Comparison of ENCODE assay signal across 9 mouse cellular contexts in the genomic region with DNA sequence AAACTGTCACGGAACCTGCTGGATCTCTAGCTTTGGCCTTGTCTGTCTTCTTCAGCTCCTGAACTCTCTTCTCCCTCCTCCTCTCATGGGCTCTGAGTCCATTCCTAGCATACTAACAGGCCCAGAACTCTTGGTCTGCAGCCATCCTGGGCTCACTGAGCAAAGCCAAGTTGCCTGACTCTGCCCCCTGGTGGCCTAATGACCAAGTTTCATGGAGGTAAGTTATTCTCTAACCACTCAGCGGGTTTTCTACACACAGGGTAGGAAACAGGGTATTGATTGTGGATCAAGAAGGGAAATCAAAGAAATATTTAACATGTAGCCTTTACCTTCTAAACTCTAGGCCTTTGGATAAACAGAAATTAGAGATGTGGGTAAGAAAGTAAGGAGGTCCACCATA. TPM values are rescaled to one million over a fixed set of nuclear protein-coding genes. Genes with fewer than 3 reads are reported as not detected.
A peak's percentile ranks its signal among the peaks of the same experiment; 100 is the strongest.
DNase-seq lines count a peak whose midpoint lies in the region; ATAC-seq and TF ChIP-seq lines count a peak whose summit lies in the region.
"Had no signal": no experiment of that assay in that cellular context is flagged by ENCODE, and none has a peak within 500 bp of the region (broad histone marks: within the 10 kb centered on the region; RNA-seq: fewer than 3 reads in every experiment).

A gene (plus strand): TSS at position 21 of the 400 bp plus-strand sequence.

- DNase-seq in MEL (ENCODE audit: low read depth, low spot score) = peak; percentile 79
- DNase-seq in cerebellum, adult 11-12 months = peak; percentile 58
- DNase-seq in forebrain, postnatal 0 days = peak; percentile 76
- DNase-seq in heart, postnatal 25 days (ENCODE audit: low spot score) = peak; percentile 63
- DNase-seq in layer of hippocampus, adult 2 months (ENCODE audit: low spot score in 2 of 2) = peak; percentile 73 to 82
- peak; percentile 77 for DNase-seq in ovary, postnatal 14 days (ENCODE audit: low spot score)
- DNase-seq in thymus, postnatal 10 days (ENCODE audit: low spot score in 2 of 2) = peak; percentile 59 to 88

- no peak within 1 kb of the TSS for H3K9ac ChIP-seq in MEL (ENCODE audit: control insufficient read depth, low read depth, low read length, poor library complexity, severe bottlenecking)
- no peak within 1 kb of the TSS for H3K9ac ChIP-seq in forebrain, postnatal 0 days
- no peak within 1 kb of the TSS for H3K9ac ChIP-seq in lung, embryonic 15.5 days
- H3K9ac ChIP-seq: limb, embryonic 12.5 days had no signal

- no peak for TF ChIP-seq EP300 in MEL (IDR thresholded peaks at IDR 0.05; ENCODE audit: low read depth in 1 of 2, low read length in 2 of 2)

- TF ChIP-seq POLR2A in MEL (IDR thresholded peaks at IDR 0.05; ENCODE audit: control insufficient read depth in 1 of 2, insufficient read depth in 1 of 2, low read depth in 1 of 2, low read length in 2 of 2, poor library complexity in 1 of 2) = no peak

- peaks cover 0 to under 1% of the 10 kb centered on the region in 2 experiments; a peak in 2 of 4 replicates for H3K36me3 ChIP-seq in MEL (ENCODE audit: control insufficient read depth in 1 of 2, insufficient read depth in 2 of 2, low read length in 2 of 2)
- no peaks in the 10 kb centered on the region for H3K36me3 ChIP-seq in forebrain, postnatal 0 days (ENCODE audit: insufficient read depth)
- no peaks in the 10 kb centered on the region for H3K36me3 ChIP-seq in lung, embryonic 15.5 days
- H3K36me3 ChIP-seq: limb, embryonic 12.5 days had no signal

- TF ChIP-seq RAD21 in MEL (IDR thresholded peaks at IDR 0.05; ENCODE audit: low read depth, low read length) = peak; percentile 94

- H3K4me3 ChIP-seq in MEL (ENCODE audit: control insufficient read depth in 1 of 2, insufficient read depth in 1 of 2, low read depth in 2 of 2, low read length in 2 of 2) = no peak within 1 kb of the TSS
- no peak within 1 kb of the TSS for H3K4me3 ChIP-seq in forebrain, postnatal 0 days (ENCODE audit: low read depth, low read length)
- no peak within 1 kb of the TSS for H3K4me3 ChIP-seq in layer of hippocampus, adult 2 months
- no peak within 1 kb of the TSS for H3K4me3 ChIP-seq in lung, embryonic 15.5 days
- H3K4me3 ChIP-seq: limb, embryonic 12.5 days had no signal

- no peaks in the 10 kb centered on the region for H3K79me2 ChIP-seq in MEL (ENCODE audit: control insufficient read depth, insufficient read depth, low read length, poor library complexity)

- TF ChIP-seq CTCF in MEL (IDR thresholded peaks at IDR 0.05 in 2 of 3, conservative IDR thresholded peaks at IDR 0.05 in 1 of 3; ENCODE audit: control insufficient read depth in 1 of 3, insufficient read depth in 1 of 3, low read depth in 2 of 3, low read length in 3 of 3, poor library complexity in 1 of 3, severe bottlenecking in 1 of 3) = peak; percentile 73 to 98 (median 92)
- TF ChIP-seq CTCF in forebrain, postnatal 0 days (IDR thresholded peaks at IDR 0.05; ENCODE audit: low read depth) = peak; percentile 75
- peak; percentile 93 for TF ChIP-seq CTCF in layer of hippocampus, adult 2 months (conservative IDR thresholded peaks at IDR 0.05)

- no peaks in the 10 kb centered on the region for H3K9me3 ChIP-seq in MEL (replicated peaks; ENCODE audit: insufficient read depth, low read length)
- no peaks in the 10 kb centered on the region for H3K9me3 ChIP-seq in forebrain, postnatal 0 days (ENCODE audit: low read length)
- no peaks in the 10 kb centered on the region for H3K9me3 ChIP-seq in lung, embryonic 15.5 days
- H3K9me3 ChIP-seq: limb, embryonic 12.5 days had no signal

- intact Hi-C loops in heart, postnatal 25 days (cut with DNase I) = loop anchor here (1.0 to 2.0 kb wide), 2 partner anchors 40 to 90 kb away; no protein-coding TSS in a partner anchor

- no peak within 1 kb of the TSS for H3K27ac ChIP-seq in MEL (ENCODE audit: control insufficient read depth, low read depth, low read length)
- H3K27ac ChIP-seq in forebrain, postnatal 0 days (ENCODE audit: low read depth, low read length) = no peak within 1 kb of the TSS
- no peak within 1 kb of the TSS for H3K27ac ChIP-seq in layer of hippocampus, adult 2 months
- H3K27ac ChIP-seq in lung, embryonic 15.5 days = no peak within 1 kb of the TSS
- H3K27ac ChIP-seq: limb, embryonic 12.5 days had no signal

- H3K4me2 ChIP-seq in forebrain, postnatal 0 days (ENCODE audit: low read depth) = no peak within 1 kb of the TSS
- H3K4me2 ChIP-seq in lung, embryonic 15.5 days = no peak within 1 kb of the TSS
- H3K4me2 ChIP-seq: limb, embryonic 12.5 days had no signal

- WGBS in forebrain, postnatal 0 days = 45% methylated on average over 2 of the region's 2 CpGs
- 44% methylated on average over 2 of the region's 2 CpGs for WGBS in lung, embryonic 15.5 days

- H3K4me1 ChIP-seq in MEL (ENCODE audit: control insufficient read depth in 1 of 2, insufficient read depth in 2 of 2, low read length in 2 of 2) = no peaks in the 10 kb centered on the region
- no peaks in the 10 kb centered on the region for H3K4me1 ChIP-seq in forebrain, postnatal 0 days (ENCODE audit: insufficient read depth)
- H3K4me1 ChIP-seq in lung, embryonic 15.5 days = peaks cover 18% of the 10 kb centered on the region; the same call in 1 of the 2 replicates

- peak; percentile 72 for ATAC-seq in forebrain, postnatal 0 days
- ATAC-seq in lung, embryonic 15.5 days (ENCODE audit: borderline replicate concordance, extremely low read depth, low FRiP score, low TSS enrichment) = peak; percentile 25; the same call in 1 of the 2 replicates

- no peaks in the 10 kb centered on the region for H3K27me3 ChIP-seq in MEL (ENCODE audit: control insufficient read depth in 1 of 2, insufficient read depth in 2 of 2, low read length in 2 of 2)
- H3K27me3 ChIP-seq in forebrain, postnatal 0 days (ENCODE audit: insufficient read depth, low read length) = no peaks in the 10 kb centered on the region
- H3K27me3 ChIP-seq in lung, embryonic 15.5 days = no peaks in the 10 kb centered on the region
- H3K27me3 ChIP-seq: limb, embryonic 12.5 days had no signal

TF ChIP-seq in MEL, 35 proteins besides CTCF, POLR2A, EP300 and RAD21:
- peak; percentile 96 for TF ChIP-seq ZC3H11A (IDR thresholded peaks at IDR 0.05; ENCODE audit: low read depth, low read length)
- peak; percentile 100 for TF ChIP-seq SMC3 (IDR thresholded peaks at IDR 0.05; ENCODE audit: low read depth, low read length)
- no peak for TF ChIP-seq USF1 (IDR thresholded peaks at IDR 0.05; ENCODE audit: low read depth, low read length)
- 0 out of 2 replicates have a peak, but pooled peaks have one; percentile 43 for TF ChIP-seq MAZ (IDR thresholded peaks at IDR 0.05; ENCODE audit: low read depth, low read length)
- 0 out of 2 replicates have a peak, but pooled peaks have one; percentile 37 for TF ChIP-seq BHLHE40 (IDR thresholded peaks at IDR 0.05; ENCODE audit: borderline replicate concordance, low read depth, low read length)
- TF ChIP-seq ZNF384 (IDR thresholded peaks at IDR 0.05; ENCODE audit: low read depth, low read length) = peak; percentile 25; the same call in 1 of the 2 replicates
- TF ChIP-seq SIN3A (IDR thresholded peaks at IDR 0.05; ENCODE audit: low read length) = peak; percentile 30; the same call in 1 of the 2 replicates
- TF ChIP-seq GATA1 (IDR thresholded peaks at IDR 0.05; ENCODE audit: low read depth, low read length) = no peak
- TF ChIP-seq RCOR1 (IDR thresholded peaks at IDR 0.05; ENCODE audit: low read depth, low read length) = 0 out of 2 replicates have a peak, but pooled peaks have one; percentile 11
- TF ChIP-seq CHD1 (IDR thresholded peaks at IDR 0.05; ENCODE audit: low read depth, low read length) = no peak
TF ChIP-seq in MEL: peak in this region for 7.

RNA-seq across cellular contexts. Expression of the gene that starts here (rescaled TPM):
- not detected in 2 replicates for total RNA-seq in MEL (2012; rRNA removed)
- polyA plus RNA-seq in MEL (2012; ENCODE audit: insufficient read depth in 1 of 2, insufficient read length in 2 of 2, low read depth in 1 of 2, low replicate concordance in 2 of 2, missing spikeins in 1 of 2) = under 1 TPM in 1 of 2 experiments, not detected in 1; 0.04 TPM
- not detected in 2 replicates for total RNA-seq in forebrain, postnatal 0 days (2014; rRNA removed)
- polyA plus RNA-seq in forebrain, postnatal 0 days (2015; fragmentation: Nextera tagmentation; extraction: Ambion mirVana) = not detected in 2 replicates
- not detected for total RNA-seq in heart, postnatal 25 days (2021)
- not detected for total RNA-seq in layer of hippocampus, adult 2 months (2021)
- 0.11 TPM in 1 of 2 replicates, not detected in the other for polyA plus RNA-seq in lung, embryonic 15.5 days (2015; fragmentation: Nextera tagmentation; extraction: Ambion mirVana)
- polyA plus RNA-seq: limb, embryonic 12.5 days had no signal

Comparison
In these comparisons a context has a peak if more than half of its experiments do, and no peak if none do; other contexts are left out.
1. Peak in DNase-seq in MEL; RNA of the gene not detected or under 1 TPM.
2. Peak in DNase-seq and ATAC-seq in forebrain, postnatal 0 days; RNA of the gene not detected or under 1 TPM.
3. Peak in DNase-seq in heart, postnatal 25 days; RNA of the gene not detected or under 1 TPM.
4. Peak in DNase-seq in layer of hippocampus, adult 2 months; RNA of the gene not detected or under 1 TPM.
5. Peak in ATAC-seq in lung, embryonic 15.5 days; RNA of the gene not detected or under 1 TPM.